Mouse (Mus musculus) heart, embryonic 12.5 days (tissue): ENCODE data around the gene Olfr905. TPM values are rescaled to one million over a fixed set of nuclear protein-coding genes. Genes with fewer than 3 reads are reported as not detected.

Experiments used
- polyA plus RNA-seq: library from polyadenylated mRNA; unstranded; fragments of >200 nt; fragmentation: Nextera tagmentation; extraction: Ambion mirVana; gene quantifications from 2 replicates; pipeline ENCODE4 v1.2.1, GENCODE M21; 2016

Olfr905 gene
- polyA plus RNA-seq, 1 experiment from 2014 or later: not detected

Other genes starting within 250 kb of the Olfr905 start
- not detected in 2 replicates for gene Olfr143, start 218.3 kb upstream of the Olfr905 start, polyA plus RNA-seq
- not detected in 2 replicates for gene Olfr895, start 203.3 kb upstream of the Olfr905 start, polyA plus RNA-seq
- not detected in 2 replicates for gene Olfr896-ps1, start 180.0 kb upstream of the Olfr905 start, polyA plus RNA-seq
- gene Olfr25, start 142.0 kb upstream of the Olfr905 start, polyA plus RNA-seq: not detected in 2 replicates
- gene Olfr898, start 122.7 kb upstream of the Olfr905 start, polyA plus RNA-seq: not detected in 2 replicates
- gene Olfr250, start 104.2 kb upstream of the Olfr905 start, polyA plus RNA-seq: not detected in 2 replicates
- not detected in 2 replicates for gene Olfr251, start 94.0 kb upstream of the Olfr905 start, polyA plus RNA-seq
- not detected in 2 replicates for gene Olfr147, start 69.4 kb upstream of the Olfr905 start, polyA plus RNA-seq
- not detected in 2 replicates for gene Olfr901, start 41.7 kb upstream of the Olfr905 start, polyA plus RNA-seq
- not detected in 2 replicates for gene Olfr902, start 23.5 kb upstream of the Olfr905 start, polyA plus RNA-seq
- gene Olfr904, start 8.0 kb upstream of the Olfr905 start, polyA plus RNA-seq: not detected in 2 replicates
- gene Olfr906, start 16.0 kb downstream of the Olfr905 start, polyA plus RNA-seq: not detected in 2 replicates
- gene Olfr907, start 24.7 kb downstream of the Olfr905 start, polyA plus RNA-seq: not detected in 2 replicates
- not detected in 2 replicates for gene Olfr911-ps1, start 50.5 kb downstream of the Olfr905 start, polyA plus RNA-seq
- gene Olfr910, start 66.7 kb downstream of the Olfr905 start, polyA plus RNA-seq: not detected in 2 replicates
- gene Olfr912, start 109.1 kb downstream of the Olfr905 start, polyA plus RNA-seq: not detected in 2 replicates
- gene Olfr913, start 121.7 kb downstream of the Olfr905 start, polyA plus RNA-seq: not detected in 2 replicates
- gene Olfr914, start 134.0 kb downstream of the Olfr905 start, polyA plus RNA-seq: not detected in 2 replicates
- gene Olfr916, start 188.8 kb downstream of the Olfr905 start, polyA plus RNA-seq: not detected in 2 replicates
- gene Olfr917, start 194.7 kb downstream of the Olfr905 start, polyA plus RNA-seq: not detected in 2 replicates
- gene Olfr918, start 203.5 kb downstream of the Olfr905 start, polyA plus RNA-seq: not detected in 2 replicates
- gene Olfr919, start 232.6 kb downstream of the Olfr905 start, polyA plus RNA-seq: not detected in 2 replicates
- gene Vwa5a, start 247.2 kb downstream of the Olfr905 start, polyA plus RNA-seq: 19.3 and 21.3 TPM in 2 replicates